Mouse (Mus musculus) megakaryocyte progenitor cell, adult 5-6 weeks (primary cell): Measurements from ENCODE around the gene Grip1. TPM values are rescaled to one million over a fixed set of nuclear protein-coding genes. Genes with fewer than 3 reads are reported as not detected.

Source experiments
- ATAC-seq: replicated peaks from 2 replicates; pipeline ENCODE4 v1.8.0; 2016; ENCODE audit warnings: mild to moderate bottlenecking, moderate TSS enrichment, inconsistent platforms; ENCODE audit not compliant: poor library complexity
- total RNA-seq, 2 experiments: library from RNA; stranded (forward) in 1 of 2; stranded (reverse) in 1 of 2; fragments of 157-497, 149-512 nt in 1 of 2; fragments of 200-1000 nt in 1 of 2; gene quantifications; 2 replicates each; pipeline versions ENCODE4 v1.2.3 to v1.2.4; 2015 to 2017

Gene Grip1
- total RNA-seq, 2 experiments from 2014 or later: not detected

- ATAC-seq: no peak
Observed at GRCm38 (mm10) chr10:119556346-119556745, 102.7 kb downstream of the Grip1 start.

GRCm38 (mm10) chr10:119558432-119558831 lies 104.8 kb downstream of the Grip1 start:
- ATAC-seq: no peak

- no peak for ATAC-seq
Observed at GRCm38 (mm10) chr10:119564862-119565261, 111.2 kb downstream of the Grip1 start.

- ATAC-seq: no peak
Observed at GRCm38 (mm10) chr10:119573134-119573533, 119.5 kb downstream of the Grip1 start.

GRCm38 (mm10) chr10:119575780-119576179 lies 122.2 kb downstream of the Grip1 start:
- ATAC-seq: no peak

- no peak for ATAC-seq
Observed at GRCm38 (mm10) chr10:119580024-119580423, 126.4 kb downstream of the Grip1 start.

- no peak for ATAC-seq
Observed at GRCm38 (mm10) chr10:119584666-119585065, 131.0 kb downstream of the Grip1 start.

GRCm38 (mm10) chr10:119586976-119587375 lies 133.3 kb downstream of the Grip1 start:
- no peak for ATAC-seq

GRCm38 (mm10) chr10:119596822-119597221 lies 143.2 kb downstream of the Grip1 start:
- ATAC-seq: no peak

GRCm38 (mm10) chr10:119607501-119607900 lies 153.9 kb downstream of the Grip1 start:
- ATAC-seq: no peak

GRCm38 (mm10) chr10:119608998-119609397 lies 155.4 kb downstream of the Grip1 start:
- ATAC-seq: no peak

GRCm38 (mm10) chr10:119610279-119610895 lies 156.8 kb downstream of the Grip1 start:
- peak; percentile 86 for ATAC-seq

GRCm38 (mm10) chr10:119612034-119612433 lies 158.4 kb downstream of the Grip1 start:
- no peak for ATAC-seq

GRCm38 (mm10) chr10:119614726-119615125 lies 161.1 kb downstream of the Grip1 start:
- 0 out of 2 replicates have a peak, but pooled peaks have one; percentile 29 for ATAC-seq

GRCm38 (mm10) chr10:119615240-119615885 lies 161.7 kb downstream of the Grip1 start:
- peak; percentile 45 for ATAC-seq

- no peak for ATAC-seq
Observed at GRCm38 (mm10) chr10:119616078-119616477, 162.4 kb downstream of the Grip1 start.

GRCm38 (mm10) chr10:119628656-119629055 lies 175.0 kb downstream of the Grip1 start:
- ATAC-seq: no peak

GRCm38 (mm10) chr10:119630401-119630800 lies 176.8 kb downstream of the Grip1 start:
- no peak for ATAC-seq

GRCm38 (mm10) chr10:119631966-119632365 lies 178.3 kb downstream of the Grip1 start:
- ATAC-seq: no peak

- ATAC-seq: no peak
Observed at GRCm38 (mm10) chr10:119634544-119634943, 180.9 kb downstream of the Grip1 start.

GRCm38 (mm10) chr10:119640534-119640933 lies 186.9 kb downstream of the Grip1 start:
- ATAC-seq: no peak

- ATAC-seq: no peak
Observed at GRCm38 (mm10) chr10:119641011-119641410, 187.4 kb downstream of the Grip1 start.

- no peak for ATAC-seq
Observed at GRCm38 (mm10) chr10:119644289-119644688, 190.7 kb downstream of the Grip1 start.
